In the genomic region with DNA sequence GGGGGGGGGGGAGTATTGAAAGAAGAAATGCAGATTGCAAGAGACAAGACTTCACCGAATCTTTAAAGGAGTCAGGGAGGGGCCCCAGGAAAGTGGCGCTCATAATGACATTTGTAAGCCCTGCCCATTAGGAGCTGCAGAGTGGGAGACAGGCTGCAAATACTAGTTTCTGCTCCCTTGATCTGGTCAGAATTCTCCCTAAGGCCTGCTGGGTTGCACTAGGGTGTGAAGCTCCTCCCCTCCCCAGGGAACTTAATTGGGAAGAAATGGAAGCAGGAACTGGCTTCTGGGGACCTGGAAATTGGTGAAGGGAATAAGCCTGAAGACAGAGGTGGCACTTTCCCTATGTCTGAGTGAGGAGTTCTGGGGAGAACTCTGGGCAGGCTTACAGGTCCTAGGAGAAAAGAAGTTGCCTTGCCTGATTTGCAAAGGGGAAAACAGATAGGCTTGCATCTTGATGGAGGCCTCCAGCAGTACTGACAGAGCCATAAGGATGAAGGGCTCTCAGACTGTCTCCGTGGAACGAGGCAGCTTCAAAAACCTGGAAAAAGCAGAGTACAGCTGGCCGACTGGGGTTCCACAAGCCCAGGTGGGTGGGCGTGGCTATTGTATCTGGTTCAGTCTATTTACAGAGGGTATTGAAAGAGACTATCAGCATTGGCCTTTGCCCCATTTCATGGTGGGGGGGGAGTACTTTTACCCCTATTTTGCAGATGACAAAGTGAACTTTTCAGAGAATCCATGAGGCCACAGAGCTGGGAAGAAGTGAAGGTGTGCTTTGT, we compare ENCODE assay signal across 10 mouse cellular contexts.
DNase-seq lines count a peak whose midpoint lies in the region; ATAC-seq and TF ChIP-seq lines count a peak whose summit lies in the region.
"Had no signal": no experiment of that assay in that cellular context is flagged by ENCODE, and none has a peak within 500 bp of the region (broad histone marks: within the 10 kb centered on the region; RNA-seq: fewer than 3 reads in every experiment).

No protein-coding gene starts in this region.

- H3K27me3 ChIP-seq in forebrain, embryonic 11.5 days (ENCODE audit: control insufficient read depth, insufficient read depth, low read length) = no peaks in the 10 kb centered on the region
- no peaks in the 10 kb centered on the region for H3K27me3 ChIP-seq in forebrain, embryonic 16.5 days (replicated peaks; ENCODE audit: control insufficient read depth, insufficient read depth, low read length)
- H3K27me3 ChIP-seq in midbrain, embryonic 10.5 days (ENCODE audit: low read depth, poor library complexity, severe bottlenecking) = no peaks in the 10 kb centered on the region
- H3K27me3 ChIP-seq in midbrain, postnatal 0 days (ENCODE audit: insufficient read depth, low read length) = no peaks in the 10 kb centered on the region; the same call in 1 of the 2 replicates
- H3K27me3 ChIP-seq in intestine, embryonic 15.5 days (replicated peaks) = no peaks in the 10 kb centered on the region
- H3K27me3 ChIP-seq in stomach, embryonic 15.5 days (replicated peaks) = no peaks in the 10 kb centered on the region

- H3K36me3 ChIP-seq in forebrain, embryonic 11.5 days (ENCODE audit: control insufficient read depth, insufficient read depth, low read length) = no peaks in the 10 kb centered on the region
- H3K36me3 ChIP-seq in forebrain, embryonic 16.5 days (ENCODE audit: control insufficient read depth, insufficient read depth) = no peaks in the 10 kb centered on the region
- H3K36me3 ChIP-seq in midbrain, embryonic 10.5 days = no peaks in the 10 kb centered on the region
- no peaks in the 10 kb centered on the region for H3K36me3 ChIP-seq in midbrain, postnatal 0 days (ENCODE audit: insufficient read depth, low read length)
- no peaks in the 10 kb centered on the region for H3K36me3 ChIP-seq in intestine, embryonic 15.5 days
- H3K36me3 ChIP-seq in stomach, embryonic 15.5 days = no peaks in the 10 kb centered on the region

- peak overlapping the region; percentile 12; the same call in 1 of the 2 replicates for H3K9ac ChIP-seq in forebrain, embryonic 11.5 days (ENCODE audit: low read length)
- no peak overlapping the region for H3K9ac ChIP-seq in forebrain, embryonic 16.5 days (replicated peaks; ENCODE audit: low read depth, low read length)
- no peak overlapping the region for H3K9ac ChIP-seq in midbrain, postnatal 0 days (replicated peaks; ENCODE audit: low read length, poor library complexity, severe bottlenecking)
- no peak overlapping the region for H3K9ac ChIP-seq in intestine, embryonic 15.5 days
- no peak overlapping the region for H3K9ac ChIP-seq in stomach, embryonic 15.5 days

- 9% methylated on average over 6 of the region's 6 CpGs for WGBS in forebrain, embryonic 11.5 days
- WGBS in forebrain, embryonic 16.5 days = 15% methylated on average over 6 of the region's 6 CpGs
- 13% methylated on average over 6 of the region's 6 CpGs for WGBS in midbrain, embryonic 10.5 days
- WGBS in midbrain, postnatal 0 days = 25% methylated on average over 6 of the region's 6 CpGs
- WGBS in intestine, embryonic 15.5 days = 16% methylated on average over 6 of the region's 6 CpGs
- 27% methylated on average over 6 of the region's 6 CpGs for WGBS in stomach, embryonic 15.5 days

- H3K4me1 ChIP-seq in forebrain, embryonic 11.5 days (replicated peaks; ENCODE audit: control insufficient read depth, insufficient read depth, low read length) = peaks cover 25% of the 10 kb centered on the region
- H3K4me1 ChIP-seq in forebrain, embryonic 16.5 days (replicated peaks; ENCODE audit: control insufficient read depth, insufficient read depth, low read length) = peaks cover 11% of the 10 kb centered on the region
- peaks cover 66% of the 10 kb centered on the region for H3K4me1 ChIP-seq in midbrain, embryonic 10.5 days
- H3K4me1 ChIP-seq in midbrain, postnatal 0 days (ENCODE audit: insufficient read depth, low read length) = 0 out of 2 replicates have a peak, but pooled peaks cover 3% of the 10 kb centered on the region
- peaks cover 27% of the 10 kb centered on the region for H3K4me1 ChIP-seq in intestine, embryonic 15.5 days (replicated peaks)
- H3K4me1 ChIP-seq in stomach, embryonic 15.5 days = peaks cover 21% of the 10 kb centered on the region

- no peaks in the 10 kb centered on the region for H3K9me3 ChIP-seq in forebrain, embryonic 11.5 days (ENCODE audit: control insufficient read depth, low read length)
- no peaks in the 10 kb centered on the region for H3K9me3 ChIP-seq in forebrain, embryonic 16.5 days (ENCODE audit: control insufficient read depth, low read length)
- no peaks in the 10 kb centered on the region for H3K9me3 ChIP-seq in midbrain, embryonic 10.5 days (replicated peaks)
- H3K9me3 ChIP-seq in midbrain, postnatal 0 days (ENCODE audit: low read length) = no peaks in the 10 kb centered on the region
- no peaks in the 10 kb centered on the region for H3K9me3 ChIP-seq in intestine, embryonic 15.5 days
- no peaks in the 10 kb centered on the region for H3K9me3 ChIP-seq in stomach, embryonic 15.5 days

- H3K27ac ChIP-seq in forebrain, embryonic 11.5 days (ENCODE audit: low read depth, low read length) = 0 out of 2 replicates have a peak overlapping the region, but pooled peaks have one; percentile 87
- no peak overlapping the region for H3K27ac ChIP-seq in forebrain, embryonic 16.5 days (ENCODE audit: low read length)
- H3K27ac ChIP-seq in midbrain, embryonic 10.5 days (replicated peaks) = peak overlapping the region; percentile 87
- no peak overlapping the region for H3K27ac ChIP-seq in midbrain, postnatal 0 days (ENCODE audit: low read depth, low read length)
- 0 out of 2 replicates have a peak overlapping the region, but pooled peaks have one; percentile 41 for H3K27ac ChIP-seq in intestine, embryonic 15.5 days
- peak overlapping the region; percentile 42; the same call in 1 of the 2 replicates for H3K27ac ChIP-seq in stomach, embryonic 15.5 days

- no peak for TF ChIP-seq CTCF in midbrain, postnatal 0 days (IDR thresholded peaks at IDR 0.05)

- H3K4me3 ChIP-seq in forebrain, embryonic 11.5 days (ENCODE audit: low read depth, low read length) = no peak overlapping the region
- H3K4me3 ChIP-seq in forebrain, embryonic 16.5 days (replicated peaks; ENCODE audit: low read length) = no peak overlapping the region
- H3K4me3 ChIP-seq in midbrain, embryonic 10.5 days = no peak overlapping the region
- no peak overlapping the region for H3K4me3 ChIP-seq in midbrain, postnatal 0 days (ENCODE audit: low read depth, low read length)
- no peak overlapping the region for H3K4me3 ChIP-seq in intestine, embryonic 15.5 days (replicated peaks)
- no peak overlapping the region for H3K4me3 ChIP-seq in stomach, embryonic 15.5 days (replicated peaks)

- ATAC-seq in forebrain, embryonic 11.5 days (replicated peaks; ENCODE audit: low FRiP score) = peak; percentile 53
- no peak for ATAC-seq in forebrain, embryonic 16.5 days
- ATAC-seq in midbrain, postnatal 0 days (ENCODE audit: low FRiP score) = no peak
- peak; percentile 88 for ATAC-seq in intestine, embryonic 15.5 days
- ATAC-seq in stomach, embryonic 15.5 days (ENCODE audit: insufficient read depth, low FRiP score, low read depth) = peak; percentile 63; the same call in 1 of the 2 replicates

- no peak overlapping the region for H3K4me2 ChIP-seq in forebrain, embryonic 11.5 days (ENCODE audit: low read depth, low read length, severe bottlenecking)
- no peak overlapping the region for H3K4me2 ChIP-seq in forebrain, embryonic 16.5 days (ENCODE audit: low read length)
- H3K4me2 ChIP-seq in midbrain, postnatal 0 days (ENCODE audit: low read depth, low read length, poor library complexity, severe bottlenecking) = no peak overlapping the region
- H3K4me2 ChIP-seq in intestine, embryonic 15.5 days (replicated peaks) = peak overlapping the region; percentile 19; the same call in 1 of the 2 replicates
- no peak overlapping the region for H3K4me2 ChIP-seq in stomach, embryonic 15.5 days

- no peak for DNase-seq in forebrain, embryonic 11.5 days (ENCODE audit: low spot score)
- no peak for DNase-seq in midbrain, embryonic 10.5 days (ENCODE audit: low spot score)
- DNase-seq in midbrain, postnatal 0 days (ENCODE audit: low spot score) = no peak
- no peak for DNase-seq in thymus, postnatal 14 days
- no peak for DNase-seq in thymus, postnatal 4 days
- DNase-seq: adrenal gland, adult 2 months; gastrocnemius, postnatal 36 days had no signal

Comparison
In these comparisons a context has a peak if more than half of its experiments do, and no peak if none do; other contexts are left out.
1. ATAC-seq: peak in forebrain, embryonic 11.5 days (single experiment), intestine, embryonic 15.5 days (single experiment) and stomach, embryonic 15.5 days (single experiment); none in forebrain, embryonic 16.5 days (single experiment) and midbrain, postnatal 0 days (single experiment).
2. H3K27ac ChIP-seq: peak in forebrain, embryonic 11.5 days (single experiment), midbrain, embryonic 10.5 days (single experiment), intestine, embryonic 15.5 days (single experiment) and stomach, embryonic 15.5 days (single experiment); none in forebrain, embryonic 16.5 days (single experiment) and midbrain, postnatal 0 days (single experiment).